10 mouse cellular contexts compared by ENCODE assay signal in the genomic region with DNA sequence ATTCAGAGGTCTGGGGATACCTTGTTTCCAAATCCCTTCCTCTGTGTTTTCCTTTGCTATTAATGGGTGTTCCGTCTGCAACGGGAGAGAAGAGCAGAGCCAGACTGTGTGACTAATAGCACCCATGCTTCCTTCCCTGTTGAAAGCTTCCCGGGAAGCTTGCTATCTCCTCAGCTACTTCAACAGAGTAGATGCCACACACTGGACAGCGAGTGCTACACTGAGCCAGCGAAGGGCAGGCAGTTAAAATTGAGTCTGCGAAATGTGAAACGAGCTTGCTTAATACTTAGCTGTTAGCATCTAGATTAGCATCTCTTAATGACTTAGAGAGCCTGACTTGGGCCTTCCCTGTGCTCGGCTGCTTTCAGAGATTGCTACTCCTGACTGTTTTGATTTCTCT.
A peak's percentile ranks its signal among the peaks of the same experiment; 100 is the strongest.
DNase-seq lines count a peak whose midpoint lies in the region; ATAC-seq and TF ChIP-seq lines count a peak whose summit lies in the region.
"Had no signal": no experiment of that assay in that cellular context is flagged by ENCODE, and none has a peak within 500 bp of the region (broad histone marks: within the 10 kb centered on the region; RNA-seq: fewer than 3 reads in every experiment).

No protein-coding gene starts in this region.

- no peaks in the 10 kb centered on the region for H3K9me3 ChIP-seq in lung, embryonic 14.5 days (ENCODE audit: low read depth, low read length)
- no peaks in the 10 kb centered on the region for H3K9me3 ChIP-seq in embryonic facial prominence, embryonic 13.5 days
- no peaks in the 10 kb centered on the region for H3K9me3 ChIP-seq in hindbrain, embryonic 15.5 days

- DNase-seq in lung, embryonic 14.5 days: peak; percentile 20
- no peak for DNase-seq in lung, adult 2 months
- DNase-seq in retina, embryonic 14.5 days (ENCODE audit: low spot score): peak; percentile 32
- no peak for DNase-seq in adrenal gland, adult (ENCODE audit: inconsistent age in 2 of 2, low spot score in 1 of 2)
- no peak for DNase-seq in liver
- DNase-seq: adrenal gland, postnatal 14 days; cerebellum, postnatal 25 days; kidney, adult 2 months had no signal

- H3K4me3 ChIP-seq in lung, embryonic 14.5 days (ENCODE audit: low read depth, low read length): no peak overlapping the region
- H3K4me3 ChIP-seq in lung, adult 2 months (replicated peaks; ENCODE audit: extremely low read depth, low read depth, low read length): no peak overlapping the region
- H3K4me3 ChIP-seq in embryonic facial prominence, embryonic 13.5 days: no peak overlapping the region
- no peak overlapping the region for H3K4me3 ChIP-seq in hindbrain, embryonic 15.5 days

- H3K27ac ChIP-seq in lung, embryonic 14.5 days (ENCODE audit: low read depth): no peak overlapping the region
- H3K27ac ChIP-seq in embryonic facial prominence, embryonic 13.5 days: no peak overlapping the region
- 0 out of 2 replicates have a peak overlapping the region, but pooled peaks have one; percentile 0 for H3K27ac ChIP-seq in hindbrain, embryonic 15.5 days (replicated peaks)

- 23% methylated on average over 8 of the region's 8 CpGs for WGBS in lung, embryonic 14.5 days
- WGBS in lung, adult 2 months: 27% methylated on average over 8 of the region's 8 CpGs
- WGBS in embryonic facial prominence, embryonic 13.5 days: 8% methylated on average over 8 of the region's 8 CpGs
- WGBS in hindbrain, embryonic 15.5 days: 28% methylated on average over 8 of the region's 8 CpGs

- no peak for TF ChIP-seq POLR2A in lung, adult 2 months (IDR thresholded peaks at IDR 0.05; ENCODE audit: borderline replicate concordance, extremely low read depth, low read depth, low read length)

- H3K27me3 ChIP-seq in lung, embryonic 14.5 days (ENCODE audit: insufficient read depth, low read length): no peaks in the 10 kb centered on the region
- H3K27me3 ChIP-seq in embryonic facial prominence, embryonic 13.5 days: no peaks in the 10 kb centered on the region
- H3K27me3 ChIP-seq in hindbrain, embryonic 15.5 days: no peaks in the 10 kb centered on the region

- TF ChIP-seq CTCF in lung, embryonic 14.5 days (IDR thresholded peaks at IDR 0.05; ENCODE audit: low read depth): no peak
- TF ChIP-seq CTCF in lung, adult 2 months (IDR thresholded peaks at IDR 0.05; ENCODE audit: insufficient read depth, low read length): no peak

- no peak overlapping the region for H3K4me2 ChIP-seq in lung, embryonic 14.5 days
- H3K4me2 ChIP-seq in embryonic facial prominence, embryonic 13.5 days: peak overlapping the region; percentile 36
- 0 out of 2 replicates have a peak overlapping the region, but pooled peaks have one; percentile 15 for H3K4me2 ChIP-seq in hindbrain, embryonic 15.5 days

- H3K36me3 ChIP-seq in lung, embryonic 14.5 days (ENCODE audit: insufficient read depth): no peaks in the 10 kb centered on the region
- H3K36me3 ChIP-seq in embryonic facial prominence, embryonic 13.5 days: no peaks in the 10 kb centered on the region
- no peaks in the 10 kb centered on the region for H3K36me3 ChIP-seq in hindbrain, embryonic 15.5 days

- no peak for ATAC-seq in lung, embryonic 14.5 days (ENCODE audit: insufficient read depth)
- no peak for ATAC-seq in embryonic facial prominence, embryonic 13.5 days (ENCODE audit: insufficient number of reproducible peaks, insufficient read depth, low FRiP score, low TSS enrichment, low read depth)
- no peak for ATAC-seq in hindbrain, embryonic 15.5 days (ENCODE audit: low FRiP score, low read depth)

- H3K4me1 ChIP-seq in lung, embryonic 14.5 days (ENCODE audit: insufficient read depth): no peaks in the 10 kb centered on the region
- H3K4me1 ChIP-seq in lung, adult 2 months (ENCODE audit: control insufficient read depth, insufficient read depth, low read length): no peaks in the 10 kb centered on the region
- 0 out of 2 replicates have a peak, but pooled peaks cover 4% of the 10 kb centered on the region for H3K4me1 ChIP-seq in embryonic facial prominence, embryonic 13.5 days
- H3K4me1 ChIP-seq in hindbrain, embryonic 15.5 days (replicated peaks): peaks cover 6% of the 10 kb centered on the region; the same call in 1 of the 2 replicates

- H3K9ac ChIP-seq in lung, embryonic 14.5 days: no peak overlapping the region
- 0 out of 2 replicates have a peak overlapping the region, but pooled peaks have one; percentile 27 for H3K9ac ChIP-seq in embryonic facial prominence, embryonic 13.5 days
- H3K9ac ChIP-seq in hindbrain, embryonic 15.5 days: no peak overlapping the region

Comparison
In these comparisons a context has a peak if more than half of its experiments do, and no peak if none do; other contexts are left out.
1. DNase-seq: peak in lung, embryonic 14.5 days (single experiment) and retina, embryonic 14.5 days (single experiment); none in lung, adult 2 months (single experiment), adrenal gland, adult (0 of 2) and liver (single experiment).